Mouse (Mus musculus) kidney, embryonic 14.5 days (tissue): ENCODE data around the gene Abl1. TPM values are rescaled to one million over a fixed set of nuclear protein-coding genes. Genes with fewer than 3 reads are reported as not detected.

Experiments
- ATAC-seq: fragments of 200-750 bp; cut with Nextera tagmentation; 2 replicates; pipeline ENCODE4 v1.8.0; 2017; ENCODE audit warnings: moderate number of reproducible peaks, mild to moderate bottlenecking, moderate TSS enrichment, moderate library complexity; ENCODE audit not compliant: low FRiP score, low TSS enrichment
- H3K27ac ChIP-seq: fragments of 300-500 bp; sonication (generic); 2 replicates; pipeline ENCODE4 v1.5.1; 2014; ENCODE audit warnings: low read depth, mild to moderate bottlenecking, low read length, moderate library complexity, mixed read lengths
- H3K27me3 ChIP-seq: fragments of 300-500 bp; sonication (generic); 2 replicates; pipeline ENCODE4 v1.6.1; 2014; ENCODE audit warnings: mild to moderate bottlenecking, low read length; ENCODE audit not compliant: control insufficient read depth, insufficient read depth
- H3K36me3 ChIP-seq: fragments of 300-500 bp; sonication (generic); 2 replicates; pipeline ENCODE4 v1.6.1; 2014; ENCODE audit warnings: low read length, mixed read lengths; ENCODE audit not compliant: control insufficient read depth, insufficient read depth
- H3K4me1 ChIP-seq: fragments of 300-500 bp; sonication (generic); 2 replicates; pipeline ENCODE4 v1.6.1; 2014; ENCODE audit warnings: low read length, mixed read lengths; ENCODE audit not compliant: control insufficient read depth, insufficient read depth
- H3K4me2 ChIP-seq: fragments of 300-500 bp; sonication (generic); replicated peaks from 2 replicates; pipeline ENCODE4 v1.6.1; 2014; ENCODE audit warnings: low read depth, mild to moderate bottlenecking, low read length
- H3K4me3 ChIP-seq: fragments of 300-500 bp; sonication (generic); 2 replicates; pipeline ENCODE4 v1.5.1; 2014; ENCODE audit warnings: mild to moderate bottlenecking, low read length
- H3K9ac ChIP-seq: fragments of 300-500 bp; sonication (generic); 2 replicates; pipeline ENCODE4 v1.6.1; 2014; ENCODE audit warnings: low read depth, mild to moderate bottlenecking, low read length, moderate library complexity
- H3K9me3 ChIP-seq: fragments of 300-500 bp; sonication (generic); 2 replicates; pipeline ENCODE4 v1.6.1; 2016; ENCODE audit warnings: low read length; ENCODE audit not compliant: control insufficient read depth
- WGBS: fragments of 180-500 bp; shearing (Covaris S2); extraction: QIAGEN DNeasy Blood & Tissue Kit; methylation state at CpG from one replicate; pipeline ENCODE4 v1.1.7; 2014; 5-methylcytosine and 5-hydroxymethylcytosine counted together
- polyA plus RNA-seq: library from polyadenylated mRNA; unstranded; fragments of >200 nt; fragmentation: Nextera tagmentation; extraction: Ambion mirVana; gene quantifications from 2 replicates; pipeline ENCODE4 v1.2.1, GENCODE M21; 2014

Abl1 gene
- polyA plus RNA-seq, 1 experiment from 2014 or later = 54.6 TPM

DNA sequence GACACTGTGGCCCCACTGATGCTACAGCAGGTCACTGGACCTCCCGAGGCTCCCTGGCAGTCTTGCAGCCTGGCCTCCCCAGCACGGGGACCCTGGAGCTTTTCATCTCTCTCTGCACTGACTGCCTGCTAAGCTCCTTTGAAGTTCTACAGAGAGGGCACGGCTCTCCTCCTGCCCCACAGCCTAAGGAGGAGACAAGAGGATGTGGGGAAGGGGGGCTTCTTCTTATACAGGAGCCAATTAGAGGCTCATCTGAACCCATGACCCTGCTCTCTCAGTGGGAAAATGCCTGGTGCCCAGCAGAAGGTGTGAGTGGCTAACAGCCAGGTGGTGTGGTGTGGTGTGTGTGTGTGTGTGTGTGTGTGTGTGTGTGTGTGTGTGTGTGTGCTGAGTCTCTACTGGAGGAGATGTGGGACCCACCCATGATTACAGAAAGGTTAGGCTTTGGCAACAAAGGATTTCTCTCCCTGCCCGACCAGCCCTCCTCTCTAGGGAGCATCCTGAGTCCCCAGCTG, 140.2 kb downstream of the Abl1 start:
- ATAC-seq = no peak
- H3K27ac ChIP-seq = no peak overlapping the region
- H3K9ac ChIP-seq = no peak overlapping the region
- peaks cover under 1% of the 10 kb centered on the region; the same call in 1 of the 2 replicates for H3K4me1 ChIP-seq
- 18% methylated on average over 4 of the region's 4 CpGs for WGBS
- H3K9me3 ChIP-seq = no peaks in the 10 kb centered on the region
- H3K4me2 ChIP-seq = no peak overlapping the region
- no peak overlapping the region for H3K4me3 ChIP-seq
- no peaks in the 10 kb centered on the region for H3K27me3 ChIP-seq
- H3K36me3 ChIP-seq = no peaks in the 10 kb centered on the region

DNA sequence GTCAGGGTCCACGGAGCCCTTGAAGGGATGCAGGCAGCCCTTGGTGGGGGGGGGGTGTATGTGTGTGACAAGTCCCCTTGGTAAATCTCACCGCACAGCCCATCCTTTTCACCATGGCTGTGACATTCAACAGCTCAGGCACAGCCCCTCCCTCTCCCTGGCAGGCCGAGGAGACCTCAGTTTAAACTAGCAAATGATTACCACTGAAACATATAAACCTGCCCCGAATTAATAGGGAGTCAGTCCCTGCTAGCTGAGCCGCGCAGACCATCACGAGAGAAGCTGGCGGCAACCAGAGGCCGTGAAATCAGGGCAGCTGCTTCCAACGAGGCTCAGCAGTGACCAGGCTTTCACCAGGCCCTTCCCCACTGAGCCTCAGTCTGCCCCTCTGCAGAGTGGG, 147.9 kb downstream of the Abl1 start:
- WGBS = 58% methylated on average over 10 of the region's 10 CpGs
- ATAC-seq = peak; percentile 34; the same call in 1 of the 2 replicates
- Histone ChIP-seq H3K4me2 (no peak overlapping the region), H3K27ac (no peak overlapping the region), H3K4me3 (no peak overlapping the region), H3K36me3 (no peaks in the 10 kb centered on the region), H3K9ac (no peak overlapping the region), H3K9me3 (no peaks in the 10 kb centered on the region), H3K4me1 (peaks cover 5% of the 10 kb centered on the region; the same call in 1 of the 2 replicates), H3K27me3 (no peaks in the 10 kb centered on the region)

DNA sequence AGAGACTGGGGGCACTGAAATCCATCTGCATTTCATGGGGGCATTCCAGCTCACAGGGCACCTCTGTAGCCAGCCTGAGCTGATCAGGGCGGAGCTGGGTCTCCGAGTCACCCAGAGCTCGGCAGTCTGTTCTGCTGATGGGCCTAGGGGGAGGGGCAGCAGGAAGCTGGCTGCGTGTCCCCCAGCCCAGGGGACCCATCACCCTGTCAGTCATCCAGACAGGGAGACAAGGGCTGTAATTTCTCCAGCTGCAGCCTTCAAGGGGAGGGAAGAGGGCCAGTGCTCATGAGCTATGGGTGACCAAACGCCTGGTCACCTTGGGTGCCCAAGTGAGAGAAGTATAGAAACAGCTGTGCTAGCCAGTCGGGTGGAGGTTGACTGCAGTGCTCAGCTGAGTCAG, 148.8 kb downstream of the Abl1 start:
- Histone ChIP-seq H3K9ac (no peak overlapping the region), H3K27me3 (0 out of 2 replicates have a peak, but pooled peaks cover 2% of the 10 kb centered on the region), H3K9me3 (no peaks in the 10 kb centered on the region), H3K4me1 (peaks cover 5% of the 10 kb centered on the region; the same call in 1 of the 2 replicates), H3K4me2 (no peak overlapping the region), H3K36me3 (no peaks in the 10 kb centered on the region), H3K27ac (no peak overlapping the region), H3K4me3 (no peak overlapping the region)
- ATAC-seq = no peak
- 19% methylated on average over 6 of the region's 6 CpGs for WGBS

DNA sequence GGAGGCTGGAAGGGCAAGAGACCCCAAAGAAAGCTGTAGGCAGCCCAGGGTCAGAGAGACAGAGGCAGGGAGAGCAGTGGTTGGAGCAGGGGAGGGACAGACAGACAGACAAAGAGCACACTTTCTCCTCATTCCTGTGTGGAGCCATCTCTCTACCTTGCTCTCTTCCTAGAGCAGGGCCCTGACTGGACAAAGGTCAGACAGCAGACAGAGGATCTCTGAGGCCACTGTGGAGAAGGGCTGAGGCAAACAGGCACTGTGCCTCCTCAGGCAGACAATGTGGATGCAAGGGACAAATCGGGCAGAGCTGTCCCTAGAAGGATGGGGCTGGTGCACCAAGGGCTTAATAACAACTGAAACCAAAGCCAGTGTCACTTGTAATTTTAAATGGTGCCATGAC, 150.7 kb downstream of the Abl1 start:
- Histone ChIP-seq H3K9ac (no peak overlapping the region), H3K4me2 (no peak overlapping the region)
- 50% methylated on average over 1 of the region's 1 CpGs for whole genome bisulfite sequencing

DNA sequence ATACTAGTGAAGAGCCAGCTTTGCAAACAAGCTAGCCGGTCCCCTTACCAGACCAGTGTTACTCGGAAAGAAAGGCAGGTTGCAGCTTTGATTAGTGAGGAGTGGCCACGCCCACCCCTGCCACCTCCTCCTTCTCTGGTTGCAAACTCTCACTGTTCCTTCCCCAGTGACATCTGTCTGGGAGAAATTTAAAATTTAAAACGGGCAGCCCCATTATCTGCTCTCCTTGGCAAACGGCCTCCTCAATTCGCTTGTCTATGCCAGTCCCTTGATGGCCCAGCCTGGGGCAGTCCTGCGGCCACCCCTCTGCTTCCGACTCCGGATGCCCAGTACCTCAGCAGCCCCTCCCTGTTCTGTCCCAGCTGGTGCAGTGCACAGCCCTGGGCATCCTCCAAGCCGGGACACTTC, 156.6 kb downstream of the Abl1 start:
- peaks cover 18% of the 10 kb centered on the region for H3K4me1 ChIP-seq
- H3K4me3 ChIP-seq = no peak overlapping the region
- peaks cover 50% of the 10 kb centered on the region for H3K27me3 ChIP-seq
- H3K27ac ChIP-seq = no peak overlapping the region
- peak overlapping the region; percentile 98; the same call in 1 of the 2 replicates for H3K4me2 ChIP-seq
- H3K9ac ChIP-seq = no peak overlapping the region
- no peaks in the 10 kb centered on the region for H3K9me3 ChIP-seq
- no peak for ATAC-seq
- H3K36me3 ChIP-seq = no peaks in the 10 kb centered on the region
- 3% methylated on average over 10 of the region's 10 CpGs for WGBS

More for the DNA sequence above, 150.7 kb downstream of the Abl1 start:
- Histone ChIP-seq H3K27me3 (peaks cover 10% of the 10 kb centered on the region), H3K4me3 (no peak overlapping the region), H3K27ac (no peak overlapping the region), H3K36me3 (no peaks in the 10 kb centered on the region), H3K9me3 (no peaks in the 10 kb centered on the region), H3K4me1 (peaks cover 5% of the 10 kb centered on the region; the same call in 1 of the 2 replicates)
- ATAC-seq = no peak

DNA sequence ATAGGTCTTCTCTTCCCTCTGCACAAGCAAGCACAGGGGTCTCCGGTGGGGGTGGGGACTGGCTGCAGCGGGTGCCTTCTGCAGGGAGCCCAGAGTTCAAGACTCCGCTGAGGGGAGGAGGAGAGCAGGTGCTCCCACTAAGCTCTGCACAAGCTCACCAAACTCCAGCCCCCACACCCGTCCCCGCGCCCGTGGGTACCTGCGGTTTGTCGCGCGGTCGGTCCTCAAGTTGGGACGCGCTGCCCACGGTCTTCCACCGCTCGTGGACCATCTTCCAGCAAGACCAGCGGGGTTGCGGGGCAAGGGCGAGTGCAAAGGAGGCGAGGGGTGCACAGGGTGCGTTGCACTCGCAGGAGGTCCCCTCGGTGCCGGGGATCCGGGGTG, 157.3 kb downstream of the Abl1 start:
- Histone ChIP-seq H3K4me1 (peaks cover 18% of the 10 kb centered on the region), H3K9ac (peak overlapping the region; percentile 60), H3K27me3 (peaks cover 50% of the 10 kb centered on the region), H3K4me3 (peak overlapping the region; percentile 53), H3K27ac (no peak overlapping the region), H3K9me3 (no peaks in the 10 kb centered on the region), H3K36me3 (no peaks in the 10 kb centered on the region), H3K4me2 (peak overlapping the region; percentile 98)
- ATAC-seq = no peak
- 3% methylated on average over 26 of the region's 26 CpGs for WGBS

DNA sequence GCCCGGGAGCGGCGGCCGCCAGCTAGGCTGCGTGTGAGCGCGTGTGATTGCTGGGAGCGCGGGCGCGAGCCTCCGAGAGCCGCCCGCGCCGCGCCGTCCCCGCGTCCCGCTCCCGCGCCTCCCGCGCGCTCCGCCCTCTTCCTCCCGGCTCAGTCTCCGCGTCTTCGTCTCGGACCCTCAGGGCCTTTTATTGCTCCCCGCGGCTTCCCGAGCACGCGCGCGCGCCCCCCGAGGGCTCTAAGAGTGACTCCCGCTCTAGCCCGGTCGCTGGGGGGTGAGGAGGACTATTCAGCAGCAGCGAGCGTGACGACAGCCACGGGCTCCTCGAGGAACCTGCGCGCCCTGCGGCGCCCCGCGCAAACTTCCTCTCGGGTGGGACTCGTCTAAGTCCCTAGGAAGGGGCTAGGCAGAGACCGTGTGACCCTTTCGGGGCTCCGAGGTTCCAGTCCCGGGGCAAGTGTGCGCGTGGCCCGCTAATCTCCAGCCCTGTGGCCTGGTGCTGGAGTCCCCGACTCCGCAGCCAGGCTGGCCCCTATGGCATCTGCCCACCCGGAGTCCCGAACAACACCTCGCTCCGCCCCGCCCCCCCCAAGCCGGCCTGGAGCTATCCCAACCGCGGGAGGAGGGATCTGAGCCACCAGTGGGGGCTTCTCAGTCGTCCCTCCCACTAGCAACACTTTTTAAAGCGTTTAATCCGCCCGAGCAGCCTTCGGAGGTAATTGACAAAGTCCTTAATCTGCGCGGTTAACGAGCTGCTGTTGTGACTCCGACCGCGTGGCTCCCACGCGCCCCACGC, 157.9 kb downstream of the Abl1 start, which contains the start of gene Fibcd1:
Fibcd1 (minus strand) TSS at position 110 of the 796 bp plus-strand sequence.
- peak within 1 kb of the TSS; percentile 60 for H3K9ac ChIP-seq
- H3K9me3 ChIP-seq = no peaks in the 10 kb centered on the region
- 0 out of 2 replicates have a peak, but pooled peaks have one; percentile 8 for ATAC-seq
- WGBS = under 1% methylated on average over 73 of the region's 88 CpGs
- peak within 1 kb of the TSS; percentile 98 for H3K4me2 ChIP-seq
- peak within 1 kb of the TSS; percentile 53 for H3K4me3 ChIP-seq
- no peak within 1 kb of the TSS for H3K27ac ChIP-seq
- H3K36me3 ChIP-seq = no peaks in the 10 kb centered on the region
- peaks cover 18% of the 10 kb centered on the region for H3K4me1 ChIP-seq
- peaks cover 50% of the 10 kb centered on the region for H3K27me3 ChIP-seq

DNA sequence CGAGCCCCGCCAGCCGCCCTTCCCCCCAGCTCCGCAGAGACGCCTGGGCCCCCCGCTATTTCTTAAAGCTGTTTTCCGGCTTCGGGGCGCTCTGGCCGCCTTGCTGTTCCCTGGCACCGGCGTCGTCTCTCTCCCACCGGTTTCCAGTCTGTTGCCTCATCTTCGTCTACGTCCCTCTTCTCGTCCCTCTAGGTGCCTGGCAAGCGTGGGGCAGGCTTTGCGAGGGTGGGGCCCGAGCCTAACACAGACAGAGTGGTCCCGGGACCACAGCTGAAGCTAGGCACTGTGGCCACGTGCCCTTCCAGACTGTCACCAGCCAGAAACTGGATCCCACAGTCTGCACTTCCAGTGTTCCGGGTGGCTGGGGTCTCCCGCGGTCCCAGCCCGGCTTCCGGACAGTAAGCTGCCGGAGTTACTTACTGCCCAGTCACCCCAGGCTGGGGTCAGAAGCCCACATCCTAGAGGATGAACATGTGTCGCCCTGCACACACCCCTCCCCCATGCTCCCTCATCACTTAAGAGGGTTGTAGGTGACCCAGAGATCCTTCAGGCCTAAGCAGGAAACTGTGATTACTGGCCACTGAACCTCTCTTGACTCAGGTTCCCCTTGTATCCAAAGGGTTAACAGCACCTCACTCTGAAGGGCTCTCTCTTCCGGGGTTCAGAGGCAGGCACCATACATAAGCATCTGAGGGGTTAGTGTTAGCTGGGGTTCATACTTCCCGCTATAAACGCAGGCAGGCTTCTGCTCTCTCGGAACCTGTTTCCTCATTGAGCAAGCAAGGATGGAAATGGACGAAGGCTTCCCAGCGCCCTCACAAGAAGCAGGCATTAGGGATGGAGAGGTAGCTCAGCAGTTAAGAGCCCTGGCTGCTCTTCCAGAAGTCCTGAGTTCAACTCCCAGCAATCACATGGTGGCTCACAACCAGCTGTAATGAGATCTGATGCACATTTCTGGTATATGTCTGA, 158.8 kb downstream of the Abl1 start:
- ATAC-seq = peak; percentile 50
- peaks cover 47% of the 10 kb centered on the region for H3K27me3 ChIP-seq

More for the DNA sequence above, 158.8 kb downstream of the Abl1 start:
- no peak overlapping the region for H3K27ac ChIP-seq
- H3K36me3 ChIP-seq = no peaks in the 10 kb centered on the region
- H3K4me1 ChIP-seq = peaks cover 18% of the 10 kb centered on the region
- 3% methylated on average over 35 of the region's 35 CpGs for whole genome bisulfite sequencing
- peak overlapping the region; percentile 60; the same call in 1 of the 2 replicates for H3K9ac ChIP-seq
- peak overlapping the region; percentile 53 for H3K4me3 ChIP-seq
- H3K4me2 ChIP-seq = peak overlapping the region; percentile 98
- H3K9me3 ChIP-seq = no peaks in the 10 kb centered on the region
